Mouse (Mus musculus) spleen, adult 10 weeks (tissue): ENCODE data around the gene Gm8890. TPM values are rescaled to one million over a fixed set of nuclear protein-coding genes. Genes with fewer than 3 reads are reported as not detected.

Experiments
- polyA plus RNA-seq: library from polyadenylated mRNA; stranded (reverse); fragments of 350-450 nt; fragmentation: Illumina TruSeq; extraction: RNeasy Lipid Tissue Mini Kit (QIAGEN cat#74804); gene quantifications from one replicate; pipeline ENCODE4 v1.2.3, GENCODE M21; 2015; ENCODE audit warnings: low replicate concordance; ENCODE audit not compliant: insufficient read depth

Gene Gm8890
- not detected for polyA plus RNA-seq

GRCm38 (mm10) chr5:11255733-11256132 is at the start of gene Gm8890:
Gm8890 (plus strand) TSS chr5:11256033.

Other genes with a start within 250 kb of the Gm8890 start
- gene Gm8879, start 128.4 kb upstream of the Gm8890 start, polyA plus RNA-seq: not detected
- not detected for gene Gm5861, start 73.0 kb upstream of the Gm8890 start, polyA plus RNA-seq
- not detected for gene Speer1, start 85.5 kb downstream of the Gm8890 start, polyA plus RNA-seq
- gene Gm8897, start 160.4 kb downstream of the Gm8890 start, polyA plus RNA-seq: not detected
- not detected for gene Gm8906, start 246.7 kb downstream of the Gm8890 start, polyA plus RNA-seq